Mouse (Mus musculus) T-helper 1 cell (primary cell): Measurements from ENCODE around the gene Tspyl3.
"Not testable (repeated sequence)": the region's sequence is repeated elsewhere in the genome, so short reads cannot be mapped to it uniquely, and the experiment has no call there.

ENCODE experiments used
- in situ Hi-C: fragments of 300-600 bp; cut with MboI, MseI; formaldehyde crosslinking; loops from one replicate; pipeline ENCODE4 v1.15.1; 2025; ENCODE audit warnings: high pct_unique_total_duplicates

The Tspyl3 gene

GRCm38 (mm10) chr2:153224946-153225594 lies at the start of gene Tspyl3:
Gene Tspyl3, minus strand, starts transcription at chr2:153225441.
- in situ Hi-C loops, result loop anchor here (5.0 kb wide), 1 partner anchor 63 kb away; the partner anchor contains the start of gene Tm9sf4

- in situ Hi-C loops, result no loop called here
These were observed 49.6 kb upstream of the Tspyl3 start for GRCm38 (mm10) chr2:153274919-153275247.

GRCm38 (mm10) chr2:153274200-153274918 lies 49.1 kb upstream of the Tspyl3 start:
- in situ Hi-C loops, result not testable (repeated sequence)

- in situ Hi-C loops, result not testable (repeated sequence)
These were observed 45.1 kb upstream of the Tspyl3 start for GRCm38 (mm10) chr2:153270231-153270915.

GRCm38 (mm10) chr2:153267331-153267730 lies 42.1 kb upstream of the Tspyl3 start:
- in situ Hi-C loops, result loop anchor here (10.0 kb wide), 1 partner anchor 593 kb away; no protein-coding TSS in a partner anchor

- in situ Hi-C loops, result loop anchor here (10.0 kb wide), 1 partner anchor 588 kb away; no protein-coding TSS in a partner anchor
These were observed 37.8 kb upstream of the Tspyl3 start for GRCm38 (mm10) chr2:153263053-153263452.

GRCm38 (mm10) chr2:153259864-153260674 lies 34.8 kb upstream of the Tspyl3 start:
- in situ Hi-C loops, result loop anchor here (10.0 kb wide), 1 partner anchor 585 kb away; no protein-coding TSS in a partner anchor

- in situ Hi-C loops, result no loop called here
These were observed 34.0 kb upstream of the Tspyl3 start for GRCm38 (mm10) chr2:153259030-153259863.

- in situ Hi-C loops, result no loop called here
These were observed 31.4 kb upstream of the Tspyl3 start for GRCm38 (mm10) chr2:153256604-153257003.

- in situ Hi-C loops, result loop anchor here (5.0 kb wide), 1 partner anchor 43 kb away; the partner anchor contains the start of gene Kif3b
These were observed 24.5 kb upstream of the Tspyl3 start for GRCm38 (mm10) chr2:153249751-153250150.

GRCm38 (mm10) chr2:153242156-153242555 lies 16.9 kb upstream of the Tspyl3 start:
- in situ Hi-C loops, result no loop called here

- in situ Hi-C loops, result no loop called here
These were observed 16.2 kb upstream of the Tspyl3 start, which contains the start of the genes Plagl2 and Pofut1 for GRCm38 (mm10) chr2:153241250-153242014. Gene Plagl2, minus strand, starts transcription at chr2:153241426. Gene Pofut1, plus strand, starts transcription at chr2:153241533.

GRCm38 (mm10) chr2:153240701-153241235 lies 15.5 kb upstream of the Tspyl3 start:
- in situ Hi-C loops, result no loop called here

- in situ Hi-C loops, result no loop called here
These were observed 14.7 kb upstream of the Tspyl3 start for GRCm38 (mm10) chr2:153239860-153240480.

- in situ Hi-C loops, result no loop called here
These were observed 14.0 kb upstream of the Tspyl3 start for GRCm38 (mm10) chr2:153239021-153239859.

- in situ Hi-C loops, result no loop called here
These were observed 13.2 kb upstream of the Tspyl3 start for GRCm38 (mm10) chr2:153238406-153238805.

- in situ Hi-C loops, result no loop called here
These were observed 12.7 kb upstream of the Tspyl3 start for GRCm38 (mm10) chr2:153237891-153238290.

GRCm38 (mm10) chr2:153237193-153237592 lies 12.0 kb upstream of the Tspyl3 start:
- in situ Hi-C loops, result no loop called here
